Mouse (Mus musculus): ENCODE data around the gene Fbxw21. TPM values are rescaled to one million over a fixed set of nuclear protein-coding genes. Genes with fewer than 3 reads are reported as not detected.

Gene Fbxw21
- polyA plus RNA-seq, 1 experiment from 2014 or later: not detected

Other genes starting within 250 kb of the Fbxw21 start
- gene Tmem89, start 247.4 kb downstream of the Fbxw21 start, polyA plus RNA-seq (2014; fragmentation: Nextera tagmentation; extraction: Ambion mirVana): not detected in 2 replicates
- 378 and 408 TPM in 2 replicates for gene Uqcrc1, start 225.4 kb downstream of the Fbxw21 start, polyA plus RNA-seq (2014; fragmentation: Nextera tagmentation; extraction: Ambion mirVana)
- 1.1 and 2.2 TPM in 2 replicates for gene Col7a1, start 208.5 kb downstream of the Fbxw21 start, polyA plus RNA-seq (2014; fragmentation: Nextera tagmentation; extraction: Ambion mirVana)
- gene Ucn2, start 176.0 kb downstream of the Fbxw21 start, polyA plus RNA-seq (2014; fragmentation: Nextera tagmentation; extraction: Ambion mirVana): 0.15 TPM in 1 of 2 replicates, not detected in the other
- 7.7 and 10.5 TPM in 2 replicates for gene Pfkfb4, start 170.3 kb downstream of the Fbxw21 start, polyA plus RNA-seq (2014; fragmentation: Nextera tagmentation; extraction: Ambion mirVana)
- 27.1 and 29.9 TPM in 2 replicates for gene Shisa5, start 123.5 kb downstream of the Fbxw21 start, polyA plus RNA-seq (2014; fragmentation: Nextera tagmentation; extraction: Ambion mirVana)
- gene Trex1, start 102.3 kb downstream of the Fbxw21 start, polyA plus RNA-seq (2014; fragmentation: Nextera tagmentation; extraction: Ambion mirVana): 7.1 and 7.3 TPM in 2 replicates
- 21.7 and 25.0 TPM in 2 replicates for gene Atrip, start 87.9 kb downstream of the Fbxw21 start, polyA plus RNA-seq (2014; fragmentation: Nextera tagmentation; extraction: Ambion mirVana)
- gene Ccdc51, start 79.5 kb downstream of the Fbxw21 start, polyA plus RNA-seq (2014; fragmentation: Nextera tagmentation; extraction: Ambion mirVana): 11.4 and 14.2 TPM in 2 replicates
- 819 and 852 TPM in 2 replicates for gene Tma7, start 79.5 kb downstream of the Fbxw21 start, polyA plus RNA-seq (2014; fragmentation: Nextera tagmentation; extraction: Ambion mirVana)
- gene Plxnb1, start 66.7 kb downstream of the Fbxw21 start, polyA plus RNA-seq (2014; fragmentation: Nextera tagmentation; extraction: Ambion mirVana): 17.1 and 17.7 TPM in 2 replicates
- not detected in 2 replicates for gene Fbxw13, start 33.9 kb upstream of the Fbxw21 start, polyA plus RNA-seq (2014; fragmentation: Nextera tagmentation; extraction: Ambion mirVana)
- gene Fbxw20, start 72.7 kb upstream of the Fbxw21 start, polyA plus RNA-seq (2014; fragmentation: Nextera tagmentation; extraction: Ambion mirVana): not detected in 2 replicates
- not detected in 2 replicates for gene Fbxw14, start 125.6 kb upstream of the Fbxw21 start, polyA plus RNA-seq (2014; fragmentation: Nextera tagmentation; extraction: Ambion mirVana)
- not detected in 2 replicates for gene Fbxw28, start 177.6 kb upstream of the Fbxw21 start, polyA plus RNA-seq (2014; fragmentation: Nextera tagmentation; extraction: Ambion mirVana)
- not detected in 2 replicates for gene Fbxw22, start 242.3 kb upstream of the Fbxw21 start, polyA plus RNA-seq (2014; fragmentation: Nextera tagmentation; extraction: Ambion mirVana)